Mouse (Mus musculus) neutrophil, adult 5-6 weeks (primary cell): ENCODE measurements around the gene Agpat4. TPM values are rescaled to one million over a fixed set of nuclear protein-coding genes. Genes with fewer than 3 reads are reported as not detected.
"Not testable (repeated sequence)": the region's sequence is repeated elsewhere in the genome, so short reads cannot be mapped to it uniquely, and the experiment has no call there.

Experiments used
- ATAC-seq: fragments of 151-379, 151-347 bp; 2 replicates; pipeline ENCODE4 v1.8.0; 2017; ENCODE audit warnings: mild to moderate bottlenecking, moderate TSS enrichment; ENCODE audit not compliant: insufficient number of reproducible peaks, poor library complexity, low FRiP score, severe bottlenecking; ENCODE audit errors: extremely low read depth
- total RNA-seq: library from RNA; stranded (forward); fragments of 200-1000 nt; gene quantifications from 2 replicates; pipeline ENCODE4 v1.2.3, GENCODE M21; 2017

The Agpat4 gene
- total RNA-seq, 1 experiment from 2014 or later: 11.3 TPM

DNA sequence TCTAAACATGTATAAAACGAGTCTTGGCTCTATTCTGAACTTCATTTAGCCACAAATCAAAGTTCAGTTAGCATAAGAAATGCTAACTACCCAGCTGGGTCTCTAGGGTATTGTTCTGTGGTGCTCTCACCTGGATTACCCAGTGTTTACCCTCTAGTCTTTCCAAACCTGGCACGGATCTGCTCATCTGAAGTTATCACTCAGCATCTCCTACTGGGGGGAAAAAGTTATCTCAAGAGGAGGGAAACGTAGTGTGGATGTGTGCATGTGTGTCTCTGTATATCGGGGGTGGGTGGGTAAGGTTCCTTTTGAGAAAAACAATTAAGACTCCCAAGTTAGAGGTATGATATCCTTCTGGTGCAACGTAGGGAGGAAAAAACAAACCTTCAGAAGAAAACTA is 1.8 kb downstream of the Agpat4 start:
- ATAC-seq: no peak

DNA sequence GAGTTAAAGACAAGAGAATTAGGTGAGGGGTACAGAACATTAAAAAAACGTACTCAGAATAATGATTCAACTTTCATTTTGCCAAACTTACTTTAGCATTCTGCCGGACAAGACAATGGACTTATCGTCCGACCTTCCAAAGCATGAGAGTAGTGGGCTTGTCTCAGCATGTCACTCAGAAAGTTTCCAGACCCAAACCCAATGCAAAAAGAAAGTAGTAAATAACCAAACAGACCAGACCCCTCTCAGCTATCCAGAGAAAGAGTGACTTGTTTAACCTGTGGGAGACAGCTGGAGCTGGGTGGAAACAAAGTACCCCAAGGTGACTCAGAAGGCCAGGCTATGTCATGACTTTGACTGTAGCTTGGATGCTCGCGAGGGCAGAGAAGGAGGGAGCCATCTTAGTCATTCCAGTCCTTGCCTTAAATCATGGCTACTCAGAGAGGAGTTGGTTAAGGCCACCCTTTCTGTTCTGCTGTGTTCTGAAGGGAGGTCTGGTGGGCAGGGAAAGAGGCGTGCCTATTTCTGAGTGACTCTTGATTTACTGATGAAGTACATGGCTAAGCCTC is 2.8 kb downstream of the Agpat4 start:
- no peak for ATAC-seq

DNA sequence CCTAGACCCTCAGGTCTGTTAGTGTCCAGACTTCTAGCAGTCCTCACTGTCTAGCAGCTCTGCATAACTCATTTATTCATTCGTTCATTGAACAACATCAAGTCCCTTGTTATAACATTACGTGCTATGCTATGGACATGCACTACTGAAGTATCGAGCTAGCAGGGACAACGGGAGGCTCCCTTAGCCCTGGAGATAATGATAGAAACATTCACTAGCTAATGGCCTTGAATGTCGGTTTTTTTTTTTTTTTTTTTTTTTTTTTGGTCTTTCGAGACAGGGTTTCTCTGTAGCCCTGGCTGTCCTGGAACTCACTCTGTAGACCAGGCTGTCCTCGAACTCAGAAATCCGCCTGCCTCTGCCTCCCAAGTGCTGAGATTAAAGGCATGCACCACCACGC is 3.8 kb downstream of the Agpat4 start:
- ATAC-seq: not testable (repeated sequence)

DNA sequence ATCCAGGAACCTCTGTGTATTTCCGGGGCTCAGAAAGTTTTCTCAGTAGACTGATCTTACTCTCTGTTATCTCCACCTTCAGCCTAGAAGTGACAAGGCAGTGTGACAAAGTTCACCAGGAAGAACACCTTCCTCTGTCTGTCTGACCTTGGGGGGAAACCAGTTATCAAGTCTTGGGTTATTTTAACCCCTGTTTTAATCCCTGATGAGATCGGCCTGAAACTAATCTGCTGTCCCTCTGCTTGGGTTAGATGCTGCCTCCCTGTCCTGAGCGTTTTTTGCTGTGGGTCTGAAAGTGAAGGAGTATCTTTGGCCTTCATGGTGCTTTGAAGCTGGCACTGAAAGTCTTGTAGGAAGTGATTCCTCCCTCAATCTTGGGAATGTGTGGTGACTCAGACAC is 4.7 kb downstream of the Agpat4 start:
- no peak for ATAC-seq

DNA sequence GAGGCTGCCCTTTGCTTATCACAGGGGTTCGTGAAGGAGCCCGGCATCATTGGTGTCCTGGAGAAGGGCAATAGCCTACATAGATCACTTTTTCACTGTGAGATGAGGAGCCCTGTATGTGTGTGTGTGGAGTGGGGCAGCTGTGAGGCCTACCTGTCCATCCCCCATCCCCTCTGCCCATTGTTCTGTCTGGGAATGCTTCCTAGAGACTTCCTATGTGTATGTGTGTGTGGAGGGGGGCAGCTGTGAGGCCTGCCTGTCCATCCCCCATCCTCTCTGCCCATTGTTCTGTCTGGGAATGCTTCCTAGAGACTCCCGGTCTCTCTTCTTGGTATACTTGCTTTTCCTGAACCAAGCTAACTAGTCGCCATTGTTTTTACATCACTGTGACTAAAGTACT is 8.6 kb downstream of the Agpat4 start:
- ATAC-seq: no peak

DNA sequence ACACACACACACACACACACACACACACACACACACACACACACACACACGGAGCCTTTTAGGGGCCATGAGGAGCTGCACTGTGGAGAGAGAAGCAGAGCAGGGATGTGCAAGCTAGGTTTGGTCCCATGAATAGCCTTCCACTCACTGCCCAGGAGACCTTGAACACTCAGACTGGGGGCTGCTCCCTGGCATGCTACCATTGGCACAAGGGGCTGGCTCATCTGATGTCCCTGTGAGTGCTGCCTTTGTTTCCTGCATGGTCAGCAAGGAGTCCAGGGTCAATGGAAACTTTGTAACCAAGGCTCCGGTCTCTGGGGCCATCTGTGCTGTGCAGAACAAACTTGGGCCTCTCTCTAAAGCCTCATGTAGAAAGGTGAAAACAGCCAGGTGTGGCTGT is 10.5 kb downstream of the Agpat4 start:
- ATAC-seq: no peak

DNA sequence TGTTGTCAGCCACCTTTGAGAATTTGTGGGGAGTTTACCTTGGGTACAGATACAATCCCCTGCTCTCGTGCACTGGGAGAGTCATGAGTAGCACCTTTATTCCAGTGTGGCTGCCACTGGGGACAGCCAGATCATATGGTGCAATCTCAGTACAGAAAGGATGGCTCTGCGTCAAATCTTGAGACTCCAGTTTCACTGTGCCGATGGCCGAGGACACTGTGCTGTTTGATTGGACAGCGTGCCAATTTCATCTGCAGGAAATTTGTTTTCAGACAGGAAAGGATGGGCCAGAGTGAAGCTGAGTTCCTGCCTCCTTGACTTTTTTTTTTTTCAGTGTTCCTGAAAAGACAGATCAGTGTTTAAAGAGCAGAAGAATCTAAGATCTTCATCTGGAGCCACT is 12.7 kb downstream of the Agpat4 start:
- no peak for ATAC-seq

DNA sequence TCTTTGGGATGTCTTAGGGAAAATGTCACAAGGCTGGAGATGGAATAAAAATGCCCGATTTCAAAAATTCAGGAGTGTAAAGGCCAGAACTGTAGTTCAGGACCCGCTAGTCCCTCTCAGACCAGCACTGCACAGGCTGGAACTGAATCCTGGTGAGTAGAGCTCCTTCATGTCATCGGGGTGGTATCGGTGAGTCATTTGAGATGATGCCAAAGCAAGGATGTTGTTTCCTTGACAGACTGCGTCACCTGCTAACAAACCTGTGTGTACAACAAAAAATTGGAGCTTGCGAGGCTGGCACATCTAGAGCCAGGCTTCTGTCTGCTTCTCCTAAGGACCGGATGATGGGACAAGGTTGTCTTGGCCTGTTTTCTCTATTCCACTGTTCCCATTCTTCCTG is 13.1 kb downstream of the Agpat4 start:
- ATAC-seq: no peak

DNA sequence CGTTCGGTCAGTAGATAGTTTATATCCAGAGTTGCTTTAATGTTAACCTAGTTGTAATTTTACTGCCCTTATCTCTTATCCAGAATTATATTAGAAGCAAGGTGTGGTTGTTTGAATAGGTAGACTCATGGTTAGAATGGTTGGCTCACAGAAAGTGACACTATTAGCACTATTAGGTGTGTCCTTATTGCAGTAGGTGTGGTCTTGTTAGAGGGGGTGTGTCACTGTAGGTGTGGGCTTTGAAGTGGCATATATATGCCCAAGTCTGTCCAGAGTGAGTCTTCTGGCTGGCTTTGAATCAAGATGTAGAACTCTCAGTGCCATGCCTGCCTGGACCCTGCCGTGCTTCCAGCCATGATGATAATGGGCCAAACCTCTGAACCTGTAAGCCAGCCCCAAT is 14.4 kb downstream of the Agpat4 start:
- no peak for ATAC-seq

DNA sequence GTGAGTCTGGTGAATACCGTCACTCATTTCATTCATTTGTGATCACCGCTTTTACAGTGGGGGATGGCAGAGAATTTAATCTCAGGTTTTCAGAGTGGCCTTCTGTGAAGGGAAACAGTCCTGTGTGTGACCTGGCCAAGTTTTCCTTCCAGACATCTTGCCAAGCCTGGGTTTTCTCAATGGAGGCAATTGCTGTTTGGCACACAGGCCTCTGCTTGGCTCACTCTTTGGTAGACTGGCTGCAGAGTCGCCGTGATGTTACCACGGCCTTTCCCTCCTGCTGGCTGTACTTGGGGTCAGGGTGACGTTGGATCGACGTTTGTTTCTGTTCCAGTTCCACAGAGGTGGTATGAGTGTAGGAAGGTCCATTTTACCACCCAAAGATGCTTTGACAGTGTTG is 15.5 kb downstream of the Agpat4 start:
- ATAC-seq: no peak

DNA sequence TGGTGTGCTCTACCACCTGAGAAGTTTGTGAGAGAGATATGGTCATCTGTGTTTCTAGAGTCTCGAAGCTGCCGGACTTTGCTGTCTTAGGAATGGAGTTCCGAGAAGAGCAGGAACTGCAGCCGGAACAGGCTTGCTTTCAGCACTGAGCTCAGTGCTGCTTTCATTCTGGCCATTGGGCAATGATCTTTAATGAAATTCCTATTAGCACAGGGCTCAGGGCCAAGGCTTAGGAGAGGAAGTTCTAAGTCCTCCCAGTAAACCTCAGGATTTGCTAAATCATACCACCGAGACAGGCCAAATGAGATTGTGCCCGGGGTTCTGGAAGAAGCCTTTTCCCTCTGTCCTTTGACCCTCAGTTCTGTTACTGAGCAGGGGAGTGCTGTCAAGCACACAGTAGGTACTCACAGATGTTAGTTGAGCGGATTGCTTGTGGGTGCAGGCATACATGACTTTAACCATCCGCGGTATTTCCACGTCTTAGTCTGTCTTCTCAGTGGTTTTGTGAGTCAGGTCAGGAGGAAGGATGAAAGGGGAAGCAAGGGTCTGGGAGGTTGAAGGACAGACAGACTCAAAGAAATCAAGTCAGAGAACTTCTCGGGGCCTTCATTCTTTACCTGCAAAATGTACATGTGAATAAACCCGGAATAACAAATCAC is 16.6 kb downstream of the Agpat4 start:
- peak; percentile 18; the same call in 1 of the 2 replicates for ATAC-seq

DNA sequence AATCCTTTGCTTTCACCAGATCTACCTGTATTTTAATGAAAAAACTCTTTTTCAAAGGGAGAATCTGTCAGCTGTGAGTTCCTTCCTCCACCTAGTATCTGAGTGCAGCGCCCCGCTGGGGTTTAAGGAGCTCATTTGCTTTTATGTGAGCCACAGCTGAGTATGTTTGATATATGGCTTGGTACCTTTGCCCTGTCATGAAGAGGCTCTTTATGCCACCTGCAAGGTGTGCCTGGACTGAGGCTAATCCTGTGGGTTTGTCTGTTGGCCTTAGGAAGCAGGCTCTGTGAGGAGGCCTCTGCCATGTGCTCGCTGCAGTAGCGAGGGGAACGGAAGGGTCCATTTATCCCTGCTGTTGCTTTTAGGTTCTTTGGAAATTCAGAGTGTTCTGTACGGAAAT is 19.9 kb downstream of the Agpat4 start:
- ATAC-seq: no peak

DNA sequence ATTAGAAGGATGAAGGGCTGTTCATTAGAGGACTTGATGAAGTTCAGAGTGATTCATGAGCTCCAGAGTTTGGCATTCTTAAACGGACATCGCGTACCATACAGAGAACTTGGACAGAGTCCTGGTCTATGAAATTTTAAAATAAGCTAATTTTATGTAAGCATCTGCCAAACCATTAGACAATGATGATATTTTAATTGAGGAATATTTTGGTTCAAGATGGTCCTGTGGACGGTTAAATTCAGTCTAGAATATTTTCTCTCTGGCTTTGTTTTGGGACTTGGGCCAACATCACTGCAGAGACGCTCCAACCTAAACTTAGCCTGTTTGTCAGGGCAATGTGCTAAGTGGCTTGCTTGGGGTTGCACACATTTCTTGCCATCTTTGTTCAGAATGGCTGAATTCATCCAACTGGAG is 25.5 kb downstream of the Agpat4 start:
- ATAC-seq: no peak

DNA sequence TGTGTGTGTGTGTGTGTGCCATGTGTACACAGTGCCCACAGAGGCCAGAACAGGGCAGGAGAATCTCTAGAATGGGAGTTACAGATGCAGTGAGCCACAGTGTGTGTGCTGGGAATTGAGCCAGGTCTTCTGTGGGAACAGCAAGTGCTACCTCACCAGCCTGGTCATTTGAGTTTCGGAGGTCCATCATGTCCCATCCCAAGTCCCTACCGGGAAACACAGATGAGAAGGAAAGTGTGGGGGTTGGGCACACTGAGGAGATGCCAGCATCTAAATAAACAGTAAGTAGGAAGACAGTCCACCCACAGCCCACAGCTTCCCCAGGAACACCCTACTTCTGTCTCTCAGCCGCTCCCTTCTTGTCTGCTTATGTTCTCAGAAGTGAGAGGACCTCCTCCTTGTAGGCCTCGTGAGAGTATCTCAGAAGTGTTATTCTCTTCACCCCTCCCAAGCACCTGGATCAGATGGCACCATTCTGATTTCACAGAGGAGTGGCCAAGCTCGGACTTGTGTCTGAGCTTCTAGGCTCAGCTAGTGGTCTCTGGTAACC is 27.7 kb downstream of the Agpat4 start:
- ATAC-seq: no peak

DNA sequence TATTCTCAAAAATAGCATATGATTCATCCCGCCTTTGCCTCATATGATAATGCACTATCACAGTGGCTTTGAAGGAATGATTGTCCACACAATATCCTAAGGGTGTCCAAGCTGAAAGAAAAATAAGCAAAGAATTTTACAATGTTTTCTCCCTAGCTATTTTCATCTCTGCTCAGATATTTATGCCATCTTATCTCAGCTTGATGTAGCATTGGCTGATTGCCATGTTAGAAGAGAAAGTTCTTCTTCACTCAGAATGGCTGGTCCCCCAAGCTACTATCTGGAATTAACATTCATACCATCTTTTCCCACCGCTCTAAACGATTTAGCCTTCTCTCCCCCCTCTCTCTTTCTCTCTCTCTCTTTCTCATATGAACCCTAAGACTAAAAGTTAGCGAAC is 29.3 kb downstream of the Agpat4 start:
- no peak for ATAC-seq

DNA sequence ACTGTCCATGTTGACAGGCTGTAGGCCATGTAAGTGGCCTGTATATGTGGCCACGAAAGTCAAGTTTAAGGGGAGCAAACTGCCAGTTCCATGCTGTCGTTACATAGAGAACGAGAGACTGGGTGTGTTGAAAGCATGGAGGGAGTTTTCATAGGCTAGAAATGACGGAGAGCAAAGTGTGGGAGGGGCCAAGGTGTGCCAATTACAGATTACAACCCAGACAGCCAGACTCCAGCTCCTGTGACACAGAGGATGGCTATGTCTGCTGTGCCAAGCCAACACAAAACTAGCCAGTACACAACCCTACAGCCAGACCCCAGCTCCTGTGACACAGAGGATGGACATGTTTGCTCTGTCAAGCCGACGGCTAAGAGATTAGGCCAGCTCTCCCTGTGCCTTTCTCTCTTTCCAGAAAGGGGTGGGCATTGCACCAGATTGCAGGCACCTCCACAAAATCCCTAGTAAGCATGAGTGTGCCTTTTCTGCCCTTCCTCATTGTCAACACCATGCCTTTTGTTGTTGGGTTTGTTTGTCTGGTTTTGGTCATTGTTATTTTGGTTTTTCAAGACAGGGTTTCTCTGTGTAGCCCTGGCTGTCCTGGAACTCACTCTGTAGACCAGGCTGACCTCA is 30.8 kb downstream of the Agpat4 start:
- no peak for ATAC-seq

DNA sequence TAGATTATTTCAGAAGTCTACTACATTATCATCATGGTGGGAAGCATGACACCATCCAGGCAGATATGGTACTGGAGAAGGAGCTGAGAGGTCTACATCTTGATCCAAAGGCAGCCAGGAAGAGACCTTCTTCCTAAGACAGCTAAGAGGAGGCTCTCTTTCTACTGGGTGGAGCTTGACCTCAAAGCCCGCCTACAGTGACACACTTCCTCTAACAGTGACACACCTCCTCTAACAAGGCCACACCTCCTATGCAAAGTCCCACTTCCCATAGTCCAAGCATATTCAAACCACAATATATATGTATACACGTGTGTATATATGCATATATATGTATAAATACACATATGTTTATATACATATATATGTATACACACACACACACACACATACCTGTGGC is 32.5 kb downstream of the Agpat4 start:
- ATAC-seq: no peak

DNA sequence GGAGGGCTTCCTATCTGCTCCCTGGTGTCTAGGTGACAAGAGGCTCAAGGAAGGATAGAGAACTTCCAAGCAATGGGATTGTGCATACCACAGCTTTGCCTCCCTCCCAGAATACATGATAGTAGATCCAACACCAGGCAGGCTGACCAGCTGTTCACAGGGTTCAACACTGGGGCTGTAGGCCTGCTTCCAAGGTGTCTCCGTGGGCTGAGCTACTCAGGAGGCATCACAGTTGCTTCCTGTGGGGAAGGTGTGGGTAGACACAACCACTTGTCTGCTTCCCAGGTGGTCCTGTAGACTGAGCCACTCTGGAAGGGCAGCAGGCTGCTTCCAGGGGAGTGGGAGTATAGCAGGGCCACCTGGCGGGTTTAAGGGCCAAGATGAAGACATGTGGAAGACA is 35.8 kb downstream of the Agpat4 start:
- no peak for ATAC-seq

DNA sequence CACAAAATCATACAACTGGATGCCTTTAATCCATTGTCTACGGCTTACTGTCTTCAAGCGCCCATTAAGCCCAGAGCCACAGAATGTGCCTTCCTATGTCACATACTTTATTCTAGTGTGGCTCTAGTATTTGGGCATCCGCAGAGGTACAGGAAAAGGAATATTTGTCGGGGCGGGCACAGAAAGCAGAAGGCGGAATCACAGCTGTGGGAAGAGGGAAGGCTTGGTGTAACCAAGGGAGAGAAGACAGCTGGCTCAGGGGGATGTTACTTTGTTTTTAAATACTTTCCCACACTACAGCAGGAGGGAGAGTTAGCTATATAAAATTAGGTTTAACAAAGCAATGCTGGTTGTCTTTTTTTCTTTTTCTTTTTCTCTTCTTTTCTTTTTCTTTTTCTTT is 36.7 kb downstream of the Agpat4 start:
- ATAC-seq: no peak

DNA sequence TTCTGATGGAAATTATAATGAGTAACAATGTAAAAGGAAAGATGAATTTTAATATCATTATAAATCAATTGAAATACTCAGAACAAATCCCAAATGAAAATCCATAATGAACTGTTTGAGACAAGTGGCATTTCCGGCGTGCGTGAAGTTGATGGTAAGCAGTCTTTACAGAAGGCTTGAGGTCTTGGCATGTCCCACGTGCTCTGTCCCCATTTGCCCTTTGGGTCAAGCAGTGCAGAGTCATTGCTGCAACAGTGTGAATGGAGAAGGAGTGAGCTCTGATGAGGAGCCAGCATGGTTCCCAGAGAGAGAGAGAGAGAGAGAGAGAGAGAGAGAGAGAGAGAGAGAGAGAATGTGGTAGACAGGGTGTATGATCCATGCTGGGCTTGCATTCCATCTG is 37.4 kb downstream of the Agpat4 start:
- ATAC-seq: no peak
